Mouse (Mus musculus) olfactory bulb, adult 2 months (tissue): ENCODE measurements around the gene Atp11a.

Source experiments
- CTCF ChIP-seq: fragments of 200-500 bp; IDR thresholded peaks from 2 replicates; pipeline ENCODE4 v1.5.1; 2012; ENCODE audit warnings: low read depth, mild to moderate bottlenecking, low read length, moderate library complexity; ENCODE audit not compliant: insufficient read depth
- POLR2A ChIP-seq: fragments of 200-500 bp; IDR thresholded peaks from 2 replicates; pipeline ENCODE4 v1.6.1; 2012; ENCODE audit warnings: mild to moderate bottlenecking, low read depth, low read length, moderate library complexity; ENCODE audit not compliant: insufficient read depth

- no peak for TF ChIP-seq POLR2A
- TF ChIP-seq CTCF: no peak
Observed at GRCm38 (mm10) chr8:12764971-12765370, 8.2 kb downstream of the Atp11a start.
